Mouse (Mus musculus) MEL (cell line): ENCODE measurements around the gene Mdk. TPM values are rescaled to one million over a fixed set of nuclear protein-coding genes. Genes with fewer than 3 reads are reported as not detected.

ENCODE experiments used
- DNase-seq: peaks from one replicate; pipeline ENCODE4 v3.0.0; 2011; ENCODE audit warnings: low read depth, low spot score
- H3K27ac ChIP-seq: 2 replicates; pipeline ENCODE4 v1.5.1; 2012; ENCODE audit warnings: low read depth, mild to moderate bottlenecking, control low read depth, low read length, moderate library complexity; ENCODE audit not compliant: control insufficient read depth
- H3K27me3 ChIP-seq, 2 experiments: fragments of 150-350 bp in 1 of 2; sonication (generic) in 1 of 2; 2 replicates each; pipeline ENCODE4 v1.6.1; 2012; ENCODE audit warnings: low read length in 2 of 2, mild to moderate bottlenecking in 2 of 2, improper control_type of control experiment in 1 of 2, moderate library complexity in 1 of 2; ENCODE audit not compliant: insufficient read depth in 2 of 2, control insufficient read depth in 1 of 2
- H3K36me3 ChIP-seq, 2 experiments: 2 replicates each; pipeline ENCODE4 v1.6.1; 2012 to 2014; ENCODE audit warnings: low read length in 2 of 2, improper control_type of control experiment in 1 of 2, inconsistent platforms in 1 of 2, mild to moderate bottlenecking in 1 of 2; ENCODE audit not compliant: insufficient read depth in 2 of 2, control insufficient read depth in 1 of 2
- H3K4me1 ChIP-seq, 2 experiments: fragments of 150-350 bp in 1 of 2; sonication (generic) in 1 of 2; 2 replicates each; pipeline ENCODE4 v1.6.1; 2012; ENCODE audit warnings: low read length in 2 of 2, improper control_type of control experiment in 1 of 2, mild to moderate bottlenecking in 1 of 2; ENCODE audit not compliant: insufficient read depth in 2 of 2, control insufficient read depth in 1 of 2
- H3K4me3 ChIP-seq, 2 experiments: fragments of 150-350 bp in 1 of 2; sonication (generic) in 1 of 2; 2 replicates each; pipeline ENCODE4 v1.5.1; 2012; ENCODE audit warnings: low read depth in 2 of 2, low read length in 2 of 2, mild to moderate bottlenecking in 2 of 2, moderate library complexity in 2 of 2, control low read depth in 1 of 2, improper control_type of control experiment in 1 of 2; ENCODE audit not compliant: control insufficient read depth in 1 of 2, insufficient read depth in 1 of 2
- H3K79me2 ChIP-seq: 2 replicates; pipeline ENCODE4 v1.6.1; 2012; ENCODE audit warnings: mild to moderate bottlenecking, low read length, moderate library complexity; ENCODE audit not compliant: control insufficient read depth, poor library complexity, insufficient read depth
- H3K9ac ChIP-seq: 2 replicates; pipeline ENCODE4 v1.6.1; 2012; ENCODE audit warnings: low read depth, mild to moderate bottlenecking, control low read depth, low read length, moderate library complexity; ENCODE audit not compliant: control insufficient read depth, poor library complexity, severe bottlenecking
- H3K9me3 ChIP-seq: fragments of 150-350 bp; sonication (generic); replicated peaks from 2 replicates; pipeline ENCODE4 v1.6.1; 2012; ENCODE audit warnings: mild to moderate bottlenecking, low read length, improper control_type of control experiment, moderate library complexity; ENCODE audit not compliant: insufficient read depth
- CHD2 ChIP-seq: IDR thresholded peaks from 2 replicates; pipeline ENCODE4 v1.6.1; 2011; ENCODE audit warnings: low read length, improper control_type of control experiment
- E2F4 ChIP-seq: IDR thresholded peaks from 2 replicates; pipeline ENCODE4 v1.6.1; 2011; ENCODE audit warnings: low read depth, low read length, improper control_type of control experiment, borderline replicate concordance
- EP300 ChIP-seq, 2 experiments: IDR thresholded peaks; 2 replicates each; pipeline ENCODE4 v1.6.1; 2011; ENCODE audit warnings: improper control_type of control experiment in 2 of 2, low read length in 2 of 2, low read depth in 1 of 2, mild to moderate bottlenecking in 1 of 2
- JUND ChIP-seq: IDR thresholded peaks from 2 replicates; pipeline ENCODE4 v1.6.1; 2011; ENCODE audit warnings: low read depth, mild to moderate bottlenecking, improper control_type of control experiment, low read length
- MAX ChIP-seq: IDR thresholded peaks from 2 replicates; pipeline ENCODE4 v1.6.1; 2011; ENCODE audit warnings: low read length, improper control_type of control experiment
- MXI1 ChIP-seq: IDR thresholded peaks from 2 replicates; pipeline ENCODE4 v1.6.1; 2011; ENCODE audit warnings: mild to moderate bottlenecking, low read depth, low read length, improper control_type of control experiment
- MYC ChIP-seq: IDR thresholded peaks from 2 replicates; pipeline ENCODE4 v1.6.1; 2011; ENCODE audit warnings: low read depth, mild to moderate bottlenecking, low read length, improper control_type of control experiment, moderate library complexity
- NRF1 ChIP-seq: IDR thresholded peaks from 2 replicates; pipeline ENCODE4 v1.6.1; 2014; ENCODE audit warnings: low read depth, mild to moderate bottlenecking, inconsistent platforms, low read length, improper control_type of control experiment, moderate library complexity; ENCODE audit not compliant: poor library complexity, insufficient read depth, severe bottlenecking
- POLR2AphosphoS2 ChIP-seq: IDR thresholded peaks from 2 replicates; pipeline ENCODE4 v1.6.1; 2011; ENCODE audit warnings: low read length, improper control_type of control experiment
- RAD21 ChIP-seq: IDR thresholded peaks from 2 replicates; pipeline ENCODE4 v1.6.1; 2011; ENCODE audit warnings: mild to moderate bottlenecking, low read depth, low read length, improper control_type of control experiment
- RCOR1 ChIP-seq: IDR thresholded peaks from 2 replicates; pipeline ENCODE4 v1.6.1; 2012; ENCODE audit warnings: low read depth, mild to moderate bottlenecking, inconsistent platforms, low read length, improper control_type of control experiment
- TAL1 ChIP-seq: IDR thresholded peaks from 2 replicates; pipeline ENCODE4 v1.6.1; 2012; ENCODE audit warnings: mild to moderate bottlenecking, inconsistent platforms, low read length, moderate library complexity, mixed read lengths
- TCF12 ChIP-seq: IDR thresholded peaks from 2 replicates; pipeline ENCODE4 v1.6.1; 2014; ENCODE audit warnings: low read depth, mild to moderate bottlenecking, inconsistent platforms, low read length, improper control_type of control experiment, moderate library complexity
- USF1 ChIP-seq: IDR thresholded peaks from 2 replicates; pipeline ENCODE4 v1.6.1; 2014; ENCODE audit warnings: low read depth, mild to moderate bottlenecking, inconsistent platforms, low read length, improper control_type of control experiment, moderate library complexity
- ZC3H11A ChIP-seq: IDR thresholded peaks from 2 replicates; pipeline ENCODE4 v1.6.1; 2012; ENCODE audit warnings: low read depth, mild to moderate bottlenecking, inconsistent platforms, low read length, improper control_type of control experiment
- ZKSCAN1 ChIP-seq: IDR thresholded peaks from 2 replicates; pipeline ENCODE4 v1.6.1; 2012; ENCODE audit warnings: low read depth, mild to moderate bottlenecking, inconsistent platforms, low read length, improper control_type of control experiment, moderate library complexity
- ZNF384 ChIP-seq: IDR thresholded peaks from 2 replicates; pipeline ENCODE4 v1.6.1; 2012; ENCODE audit warnings: low read depth, mild to moderate bottlenecking, inconsistent platforms, low read length, improper control_type of control experiment
- polyA plus RNA-seq, 2 experiments: library from polyadenylated mRNA; stranded (reverse) in 1 of 2; unstranded in 1 of 2; fragments of >175 nt in 1 of 2; fragments of >200 nt in 1 of 2; gene quantifications; 2 replicates each; pipeline versions ENCODE4 v1.2.1 to v1.2.4; 2012; ENCODE audit warnings: low replicate concordance in 2 of 2, low read depth in 1 of 2; ENCODE audit not compliant: insufficient read length in 2 of 2, insufficient read depth in 1 of 2, missing spikeins in 1 of 2
- total RNA-seq: library from RNA; depleted of rRNA; stranded (reverse); fragments of 300-350 nt; gene quantifications from 2 replicates; pipeline ENCODE4 v1.2.3, GENCODE M21; 2012

Mdk gene
- total and polyA plus RNA-seq, 3 experiments: 0.19 to 3.4 TPM; not detected in 1

- TF ChIP-seq POLR2AphosphoS2 (peak; percentile 63; the same call in 1 of the 2 replicates), ZC3H11A (peak; percentile 39), USF1 (no peak)
Observed at GRCm38 (mm10) chr2:91963443-91963932, 31.4 kb upstream of the Mdk start (continued).

- peak; percentile 56 for DNase-seq
- Histone ChIP-seq H3K27ac (0 out of 2 replicates have a peak overlapping the region, but pooled peaks have one; percentile 15), H3K27me3 (no peaks in the 10 kb centered on the region), H3K36me3 (peaks cover 0 to 16% of the 10 kb centered on the region in 2 experiments; a peak in 2 of 4 replicates), H3K9me3 (no peaks in the 10 kb centered on the region), H3K9ac (peak overlapping the region; percentile 85), H3K79me2 (peaks cover 42% of the 10 kb centered on the region), H3K4me1 (peaks cover 7 to 30% of the 10 kb centered on the region in 2 experiments; a peak in 3 of 4 replicates), H3K4me3 (peak overlapping the region; percentile 80 to 92)
- TF ChIP-seq CHD2: no peak
- TF ChIP-seq E2F4: no peak
- 0 out of 2 replicates have a peak, but pooled peaks have one; percentile 13 for TF ChIP-seq TAL1
- no peak for TF ChIP-seq ZC3H11A
- TF ChIP-seq MXI1: no peak
- TF ChIP-seq RAD21: no peak
- no peak for TF ChIP-seq MYC
- no peak for TF ChIP-seq ZKSCAN1
- peak; percentile 81; the same call in 1 of the 2 replicates for TF ChIP-seq RCOR1
- TF ChIP-seq MAX: peak; percentile 52; the same call in 1 of the 2 replicates
- no peak for TF ChIP-seq NRF1
- TF ChIP-seq EP300 (IDR thresholded peaks at IDR 0.05; ENCODE audit: low read depth in 1 of 2, low read length in 2 of 2): no peak
- TF ChIP-seq TCF12: 0 out of 2 replicates have a peak, but pooled peaks have one; percentile 9
Observed at GRCm38 (mm10) chr2:91962864-91963401, 30.8 kb upstream of the Mdk start.

GRCm38 (mm10) chr2:91961901-91962761, 30.0 kb upstream of the Mdk start:
- no peak for DNase-seq
- H3K4me3 ChIP-seq: peak overlapping the region; percentile 80 to 92
- H3K36me3 ChIP-seq: peaks cover 0 to 23% of the 10 kb centered on the region in 2 experiments; a peak in 2 of 4 replicates
- H3K27me3 ChIP-seq: no peaks in the 10 kb centered on the region
- H3K9ac ChIP-seq: peak overlapping the region; percentile 85
- peaks cover 42% of the 10 kb centered on the region for H3K79me2 ChIP-seq
- H3K27ac ChIP-seq: no peak overlapping the region
- peaks cover 7 to 37% of the 10 kb centered on the region in 2 experiments; a peak in 3 of 4 replicates for H3K4me1 ChIP-seq
- H3K9me3 ChIP-seq: no peaks in the 10 kb centered on the region
- TF ChIP-seq JUND: no peak
- TF ChIP-seq ZNF384: peak; percentile 49
